Mouse (Mus musculus) stomach, postnatal 0 days (tissue): ENCODE data around the gene Gm21190.

Experiments
- CTCF ChIP-seq: IDR thresholded peaks from 2 replicates; pipeline ENCODE4 v1.5.1; 2016; ENCODE audit warnings: antibody characterized with exemption, low read depth, mild to moderate bottlenecking, moderate library complexity
- EP300 ChIP-seq: optimal IDR thresholded peaks from 2 replicates; pipeline ENCODE3; 2016; ENCODE audit warnings: antibody characterized with exemption

GRCm38 (mm10) chr5:15507309-15507619, 21.8 kb downstream of the Gm21190 start:
- no peak for TF ChIP-seq CTCF
- no peak for TF ChIP-seq EP300
